Comparison of ENCODE assay signal across 31 mouse cellular contexts in genomic region chr15:30275721-30276120, GRCm38 (mm10).
DNase-seq lines count a peak whose midpoint lies in the region; ATAC-seq lines count a peak whose summit lies in the region.
"Had no signal": no experiment of that assay in that cellular context is flagged by ENCODE, and none has a peak within 500 bp of the region (broad histone marks: within the 10 kb centered on the region; RNA-seq: fewer than 3 reads in every experiment).

No protein-coding gene starts in this region.

- ATAC-seq in hindbrain, embryonic 12.5 days (ENCODE audit: low FRiP score) = 0 out of 2 replicates have a peak, but pooled peaks have one; percentile 21
- ATAC-seq in hindbrain, embryonic 13.5 days (ENCODE audit: low FRiP score) = no peak
- peak; percentile 65; the same call in 1 of the 2 replicates for ATAC-seq in forebrain, embryonic 12.5 days (ENCODE audit: low FRiP score)
- ATAC-seq in forebrain, embryonic 15.5 days (replicated peaks) = peak; percentile 46
- ATAC-seq: hindbrain, postnatal 0 days; inflammation-experienced regulatory T-cells, adult 6 months; intestine, embryonic 16.5 days had no signal

- DNase-seq in brain, adult 2 months (ENCODE audit: low read depth, low spot score) = peak; percentile 24
- no peak for DNase-seq in ovary, postnatal 10 days (ENCODE audit: low spot score)
- DNase-seq in adipocyte (ENCODE audit: low spot score) = no peak
- no peak for DNase-seq in testis, postnatal 14 days (ENCODE audit: low spot score)
- DNase-seq: adrenal gland, adult 8-10 months; adrenal gland, postnatal 25 days; B cell, adult 2 months; cerebellum, adult 11 months; cerebellum, adult 8-10 months; cerebellum, postnatal 10 days; cerebellum, postnatal 36 days; embryo, embryonic 11 days; gastrocnemius, postnatal 25 days; heart, adult 18-20 months; heart, postnatal 10 days; heart, postnatal 36 days; kidney, adult 18-20 months; kidney, adult 9 months had no signal

- 71% methylated on average over 5 of the region's 5 CpGs for WGBS in hindbrain, embryonic 12.5 days
- 64% methylated on average over 5 of the region's 5 CpGs for WGBS in hindbrain, embryonic 13.5 days
- WGBS in forebrain, embryonic 12.5 days = 52% methylated on average over 5 of the region's 5 CpGs
- 19% methylated on average over 5 of the region's 5 CpGs for WGBS in forebrain, embryonic 15.5 days

- H3K4me2 ChIP-seq in hindbrain, embryonic 12.5 days (replicated peaks) = no peak overlapping the region
- H3K4me2 ChIP-seq in hindbrain, embryonic 13.5 days = no peak overlapping the region
- no peak overlapping the region for H3K4me2 ChIP-seq in forebrain, embryonic 12.5 days
- H3K4me2 ChIP-seq in forebrain, embryonic 15.5 days (replicated peaks) = no peak overlapping the region
- H3K4me2 ChIP-seq: embryonic facial prominence, embryonic 13.5 days; heart, embryonic 12.5 days; heart, embryonic 15.5 days had no signal

- H3K36me3 ChIP-seq in hindbrain, embryonic 12.5 days = no peaks in the 10 kb centered on the region
- H3K36me3 ChIP-seq in hindbrain, embryonic 13.5 days = no peaks in the 10 kb centered on the region
- H3K36me3 ChIP-seq in forebrain, embryonic 12.5 days (replicated peaks) = no peaks in the 10 kb centered on the region
- no peaks in the 10 kb centered on the region for H3K36me3 ChIP-seq in forebrain, embryonic 15.5 days
- H3K36me3 ChIP-seq: embryonic facial prominence, embryonic 10.5 days; embryonic facial prominence, embryonic 13.5 days; heart, embryonic 12.5 days; heart, embryonic 15.5 days; hindbrain, embryonic 10.5 days had no signal

- H3K27me3 ChIP-seq in hindbrain, embryonic 12.5 days = no peaks in the 10 kb centered on the region
- H3K27me3 ChIP-seq in hindbrain, embryonic 13.5 days = no peaks in the 10 kb centered on the region
- no peaks in the 10 kb centered on the region for H3K27me3 ChIP-seq in forebrain, embryonic 12.5 days
- no peaks in the 10 kb centered on the region for H3K27me3 ChIP-seq in forebrain, embryonic 15.5 days
- H3K27me3 ChIP-seq: embryonic facial prominence, embryonic 13.5 days; heart, embryonic 12.5 days; heart, embryonic 15.5 days had no signal

- no peak overlapping the region for H3K4me3 ChIP-seq in hindbrain, embryonic 12.5 days
- H3K4me3 ChIP-seq in hindbrain, embryonic 13.5 days = no peak overlapping the region
- no peak overlapping the region for H3K4me3 ChIP-seq in forebrain, embryonic 12.5 days (replicated peaks)
- H3K4me3 ChIP-seq in forebrain, embryonic 15.5 days = no peak overlapping the region
- H3K4me3 ChIP-seq: embryonic facial prominence, embryonic 10.5 days; embryonic facial prominence, embryonic 13.5 days; erythroblast, embryonic 14.5 days; heart, embryonic 12.5 days; heart, embryonic 15.5 days; hindbrain, embryonic 10.5 days had no signal

- no peak overlapping the region for H3K27ac ChIP-seq in hindbrain, embryonic 12.5 days
- no peak overlapping the region for H3K27ac ChIP-seq in hindbrain, embryonic 13.5 days
- H3K27ac ChIP-seq in forebrain, embryonic 12.5 days = no peak overlapping the region
- no peak overlapping the region for H3K27ac ChIP-seq in forebrain, embryonic 15.5 days (replicated peaks)
- H3K27ac ChIP-seq: embryonic facial prominence, embryonic 10.5 days; embryonic facial prominence, embryonic 13.5 days; heart, embryonic 15.5 days; hindbrain, embryonic 10.5 days; hindbrain, postnatal 0 days had no signal

- H3K9me3 ChIP-seq in hindbrain, embryonic 12.5 days (replicated peaks) = no peaks in the 10 kb centered on the region
- no peaks in the 10 kb centered on the region for H3K9me3 ChIP-seq in hindbrain, embryonic 13.5 days
- no peaks in the 10 kb centered on the region for H3K9me3 ChIP-seq in forebrain, embryonic 12.5 days
- no peaks in the 10 kb centered on the region for H3K9me3 ChIP-seq in forebrain, embryonic 15.5 days
- H3K9me3 ChIP-seq: embryonic facial prominence, embryonic 10.5 days; embryonic facial prominence, embryonic 13.5 days; heart, embryonic 12.5 days; heart, embryonic 15.5 days; hindbrain, embryonic 10.5 days had no signal

- H3K4me1 ChIP-seq in hindbrain, embryonic 12.5 days = no peaks in the 10 kb centered on the region
- H3K4me1 ChIP-seq in hindbrain, embryonic 13.5 days (replicated peaks) = peaks cover 7% of the 10 kb centered on the region; the same call in 1 of the 2 replicates
- H3K4me1 ChIP-seq in forebrain, embryonic 12.5 days = peaks cover 17% of the 10 kb centered on the region; the same call in 1 of the 2 replicates
- H3K4me1 ChIP-seq in forebrain, embryonic 15.5 days = peaks cover 37% of the 10 kb centered on the region
- H3K4me1 ChIP-seq: embryonic facial prominence, embryonic 10.5 days; embryonic facial prominence, embryonic 13.5 days; heart, embryonic 12.5 days; heart, embryonic 15.5 days; hindbrain, embryonic 10.5 days had no signal

- H3K9ac ChIP-seq in hindbrain, embryonic 12.5 days = no peak overlapping the region
- no peak overlapping the region for H3K9ac ChIP-seq in hindbrain, embryonic 13.5 days
- no peak overlapping the region for H3K9ac ChIP-seq in forebrain, embryonic 12.5 days
- H3K9ac ChIP-seq in forebrain, embryonic 15.5 days (replicated peaks) = no peak overlapping the region
- H3K9ac ChIP-seq: embryonic facial prominence, embryonic 13.5 days; heart, embryonic 12.5 days; heart, embryonic 15.5 days had no signal
